Mouse (Mus musculus) brain, embryonic 18.5 days (tissue): Measurements from ENCODE around the gene Mul1.
"Not testable (repeated sequence)": the region's sequence is repeated elsewhere in the genome, so short reads cannot be mapped to it uniquely, and the experiment has no call there.

Source experiments
- DNase-seq: peaks from one replicate; pipeline ENCODE4 v3.0.0-alpha.2; 2012; ENCODE audit warnings: low read depth, low spot score

Mul1 gene

DNA sequence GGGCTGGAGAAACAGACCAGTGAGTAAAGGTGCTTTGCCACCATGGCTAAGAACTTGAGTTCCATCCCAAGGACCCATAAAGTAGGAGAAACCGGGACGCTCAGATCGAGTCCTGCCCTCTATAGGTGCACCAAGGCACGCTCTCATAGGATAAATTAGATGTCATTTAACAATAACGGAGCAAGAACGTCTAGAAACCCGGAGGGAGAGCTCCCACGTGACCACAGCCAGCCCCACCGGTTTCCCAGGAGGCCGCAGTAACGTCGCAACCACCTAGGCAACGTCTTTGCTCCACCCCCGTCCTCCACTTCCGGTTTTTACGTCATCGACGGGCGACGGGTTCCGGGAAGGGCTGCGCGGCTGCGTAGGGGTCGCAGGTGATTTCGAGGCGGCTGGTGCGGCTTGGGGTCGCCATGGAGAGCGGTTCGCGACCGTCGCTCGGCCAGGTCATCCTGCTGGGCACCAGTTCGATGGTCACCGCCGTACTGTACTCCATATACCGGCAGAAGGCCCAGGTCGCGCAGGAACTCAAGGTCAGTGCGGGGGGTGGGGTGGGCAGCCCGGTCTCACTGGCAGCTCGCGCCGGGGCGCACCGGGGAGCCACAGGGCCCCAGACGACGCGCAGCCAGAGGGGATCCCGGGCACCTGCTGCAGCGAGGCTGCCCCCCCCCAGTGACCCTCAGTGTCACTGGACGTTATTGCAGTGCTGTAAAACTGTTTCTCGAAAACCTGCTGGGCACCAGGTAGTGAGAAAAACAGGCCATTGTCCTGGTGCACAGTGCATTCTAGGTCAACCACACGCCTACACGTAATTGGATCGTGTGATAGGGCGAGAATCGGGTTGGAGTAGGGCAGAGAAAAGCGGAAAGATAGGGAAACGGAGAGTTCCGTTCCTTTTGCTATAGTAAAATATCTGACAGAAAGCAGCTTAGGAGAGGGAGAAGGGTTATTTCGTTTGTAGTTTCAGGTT is at the start of gene Mul1:
Mul1 (plus strand) TSS at position 325 of the 970 bp plus-strand sequence.
- DNase-seq: peak; percentile 91

DNA sequence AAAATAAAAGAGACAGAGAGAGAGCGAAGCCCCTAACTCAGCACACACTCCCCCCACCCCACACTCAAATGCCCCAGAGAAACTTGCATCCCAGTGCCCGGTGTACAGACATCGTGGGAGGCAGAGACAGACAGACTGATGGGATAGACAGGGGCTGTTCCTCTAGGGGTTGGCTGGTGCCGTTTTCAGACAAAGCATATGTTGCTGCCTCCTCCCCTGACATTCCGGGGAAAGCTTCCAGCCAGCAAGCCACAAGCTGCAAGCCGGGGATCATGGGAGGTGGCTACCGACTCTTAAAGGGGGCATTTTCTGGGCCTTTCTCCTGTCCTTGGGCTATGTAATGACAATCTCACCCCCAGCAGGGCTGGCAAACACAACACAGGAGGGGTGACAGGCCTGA is 40.8 kb upstream of the Mul1 start:
- DNase-seq: no peak

DNA sequence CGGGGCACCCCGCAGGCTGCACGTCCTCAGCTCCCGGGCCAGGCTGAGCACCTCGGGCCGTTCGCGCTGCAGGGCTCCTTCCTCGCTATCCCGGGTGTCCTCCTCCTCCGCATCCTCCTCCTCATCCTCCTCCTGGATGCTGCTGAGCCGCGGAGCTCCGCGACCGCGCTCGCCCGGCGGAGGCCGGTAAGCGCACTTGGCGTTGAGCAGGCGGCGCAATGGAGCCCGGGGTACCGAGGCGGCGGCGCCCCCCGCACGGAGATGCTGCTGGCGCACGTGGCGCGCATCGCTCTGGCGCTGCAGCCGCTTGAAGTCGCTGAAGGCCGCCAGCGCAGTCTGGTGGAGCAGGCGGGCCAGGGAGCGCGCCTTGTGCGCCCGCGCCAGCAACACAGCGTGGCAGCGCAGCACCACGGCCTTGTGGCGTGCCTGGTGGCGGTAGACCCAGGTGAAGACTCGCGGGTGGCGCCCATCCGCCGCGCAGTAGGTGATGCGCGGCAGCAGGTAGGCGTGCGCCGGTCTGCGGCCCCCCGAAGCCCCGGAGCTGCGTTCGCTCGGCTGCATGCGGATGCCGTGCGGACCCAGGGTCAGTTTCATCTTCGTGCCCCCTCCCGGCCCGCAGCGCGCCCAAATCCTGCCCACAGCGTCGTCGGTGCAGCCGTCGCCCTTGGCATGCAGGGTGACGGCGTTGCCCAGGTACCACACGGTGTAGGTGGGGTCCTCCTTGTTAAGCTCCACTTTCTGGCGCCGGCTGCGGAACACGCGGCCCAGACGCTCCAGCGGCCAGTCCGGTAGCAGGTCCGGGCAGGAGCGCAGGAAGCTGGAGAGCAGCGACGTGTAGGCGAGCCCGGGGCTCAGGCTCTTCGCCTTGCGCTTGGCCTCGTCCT is 39.1 kb upstream of the Mul1 start:
- no peak for DNase-seq

DNA sequence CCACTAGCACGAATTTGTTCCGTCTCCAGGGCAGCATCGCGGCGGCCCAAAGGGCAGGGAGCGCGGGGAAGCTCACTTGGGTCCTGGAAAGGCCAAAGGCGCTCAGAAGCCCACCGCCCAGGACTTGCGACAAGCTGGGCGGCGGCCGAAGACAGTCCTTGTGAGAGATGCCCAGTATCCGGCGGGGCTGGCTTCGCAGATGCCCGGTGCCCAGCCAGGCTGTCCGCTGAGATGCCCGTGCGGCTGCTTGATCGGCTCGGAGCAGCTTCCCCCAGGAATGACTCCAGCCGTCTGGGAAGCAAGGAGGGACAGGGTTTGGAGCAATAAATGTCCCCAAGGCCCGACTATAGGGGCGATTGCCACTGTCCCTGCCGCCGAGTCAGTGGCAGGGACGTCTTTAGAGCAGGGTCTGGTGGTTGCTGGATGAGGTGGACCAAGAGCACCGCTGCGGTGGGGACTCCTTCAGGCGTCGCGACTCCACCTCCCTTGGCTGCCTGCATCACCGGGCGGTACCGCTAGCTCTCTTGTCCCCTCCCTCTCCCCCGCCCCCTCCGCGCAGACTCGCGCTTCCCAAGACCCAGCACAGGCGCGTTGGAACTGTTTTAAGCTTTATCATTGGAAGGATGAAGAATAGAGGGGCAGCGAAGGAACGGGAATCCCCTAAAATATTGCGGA is 38.4 kb upstream of the Mul1 start, which contains the start of gene Fam43b:
Fam43b (minus strand) TSS at position 558 of the 675 bp plus-strand sequence.
- DNase-seq: peak; percentile 73

DNA sequence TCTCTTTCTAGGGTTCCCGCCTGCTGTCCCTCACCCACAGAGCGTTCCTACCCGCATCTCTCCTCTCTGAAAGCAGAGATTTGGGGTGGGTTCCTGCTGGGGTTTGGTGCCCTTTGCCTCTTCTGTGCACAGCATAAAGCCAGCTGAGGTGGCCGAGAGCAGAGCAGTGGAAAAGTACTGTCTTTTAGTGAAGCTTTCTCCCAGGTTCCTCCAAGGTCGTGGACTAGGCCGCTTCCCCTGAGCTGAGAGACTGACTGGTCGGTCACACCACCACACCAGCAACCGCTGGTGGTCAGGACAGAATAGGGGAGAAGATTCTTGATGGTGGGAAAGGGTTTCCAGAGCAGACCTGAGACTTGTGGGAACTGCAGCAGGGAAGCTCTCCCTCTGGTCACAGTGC is 37.8 kb upstream of the Mul1 start:
- DNase-seq: no peak

DNA sequence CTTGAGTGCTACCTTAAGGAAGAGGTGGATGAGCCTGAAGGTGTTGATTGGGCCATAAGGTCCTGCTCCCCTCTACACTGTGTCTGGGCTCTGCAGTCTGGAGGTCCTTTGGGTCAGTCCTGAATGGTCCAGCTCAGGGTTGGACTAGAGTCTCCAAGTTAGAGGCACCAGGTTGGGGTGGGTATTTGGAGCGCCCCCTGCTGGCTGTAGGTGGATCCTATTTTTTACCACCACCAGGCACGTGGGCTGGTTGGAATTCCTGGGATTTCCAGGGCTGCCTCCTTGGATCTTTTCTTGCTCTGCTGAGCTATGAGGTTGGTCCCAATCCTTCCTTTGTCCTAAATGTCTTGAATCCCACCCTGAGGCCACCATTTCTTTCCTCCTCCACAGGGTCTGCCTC is 29.7 kb upstream of the Mul1 start:
- DNase-seq: no peak

DNA sequence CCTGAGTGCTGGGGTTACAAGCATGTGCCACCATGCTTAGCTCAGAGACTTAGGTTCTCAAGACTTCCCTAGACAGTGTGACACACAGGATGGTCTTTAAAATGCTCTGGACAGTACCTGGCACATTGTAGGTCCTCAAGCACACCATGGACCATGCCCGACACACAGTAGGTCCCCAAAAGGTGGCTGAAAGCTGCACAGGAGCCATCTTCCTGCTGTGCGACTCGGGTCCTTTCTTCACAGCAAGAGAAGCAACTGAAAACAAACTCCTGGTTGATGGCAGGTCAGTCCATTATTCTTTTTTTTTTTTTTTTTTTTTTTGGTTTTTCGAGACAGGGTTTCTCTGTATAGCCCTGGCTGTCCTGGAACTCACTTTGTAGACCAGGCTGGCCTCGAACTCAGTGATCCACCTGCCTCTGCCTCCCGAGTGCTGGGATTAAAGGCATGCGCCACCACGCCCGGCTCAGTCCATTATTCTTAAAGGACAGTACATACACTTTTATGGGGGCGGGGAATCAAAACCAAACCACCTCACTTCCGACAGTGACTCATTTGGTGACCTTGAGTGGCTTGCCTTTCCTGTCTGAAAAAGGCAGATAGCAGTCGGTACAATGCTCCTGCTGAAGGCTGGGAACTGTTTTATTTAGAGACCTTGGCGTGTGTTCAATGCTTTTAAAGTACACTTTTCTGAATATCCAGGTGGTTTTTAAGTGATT is 26.8 kb upstream of the Mul1 start:
- DNase-seq: no peak

DNA sequence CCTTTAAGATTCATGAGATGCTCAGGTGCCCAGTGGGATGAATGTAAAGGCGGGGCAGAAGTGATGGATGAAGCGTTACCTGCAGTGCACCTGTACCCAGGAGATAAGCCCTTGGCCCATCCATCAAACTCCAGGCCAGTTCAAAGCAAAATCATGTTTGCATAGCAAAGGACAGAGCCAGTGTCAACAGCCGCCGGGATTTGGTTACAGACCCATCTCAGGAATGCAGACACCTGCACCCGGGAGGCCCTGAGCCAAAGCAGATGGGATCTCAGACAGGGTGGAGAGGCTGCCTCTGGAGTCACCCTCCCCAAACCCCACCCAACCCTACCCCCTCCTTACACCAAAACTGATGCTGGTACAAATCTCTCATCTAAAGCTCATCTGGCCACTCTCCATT is 23.5 kb upstream of the Mul1 start:
- no peak for DNase-seq

DNA sequence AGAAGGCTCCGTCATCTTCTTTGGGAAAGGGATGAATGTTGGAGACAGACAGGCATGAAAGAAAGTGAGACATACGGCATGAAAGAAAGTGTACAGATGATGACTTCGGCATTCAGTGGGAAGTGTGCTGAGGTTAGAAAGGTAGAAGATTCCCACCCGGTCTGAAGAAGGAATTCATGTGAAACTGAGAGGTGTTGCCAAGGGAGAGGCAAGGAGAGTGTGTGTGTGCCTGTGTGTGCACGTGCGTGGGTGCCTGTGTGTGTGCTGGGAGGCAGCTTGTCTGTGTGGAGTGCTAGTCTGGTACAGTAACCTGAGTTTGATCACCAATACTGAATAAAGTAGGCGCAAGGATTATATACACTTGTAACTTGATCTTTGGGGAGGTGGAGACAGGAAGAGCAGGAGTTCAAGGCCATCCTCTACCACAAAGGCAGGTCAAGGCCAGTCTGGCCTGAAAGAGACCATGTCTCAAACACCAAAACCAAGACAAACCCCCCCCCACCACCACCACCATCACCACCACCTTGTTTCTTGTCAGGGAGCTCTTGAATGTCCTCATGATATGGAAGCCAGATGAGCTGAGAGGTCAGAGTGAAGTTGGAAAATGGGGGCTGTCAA is 22.9 kb upstream of the Mul1 start:
- DNase-seq: no peak

DNA sequence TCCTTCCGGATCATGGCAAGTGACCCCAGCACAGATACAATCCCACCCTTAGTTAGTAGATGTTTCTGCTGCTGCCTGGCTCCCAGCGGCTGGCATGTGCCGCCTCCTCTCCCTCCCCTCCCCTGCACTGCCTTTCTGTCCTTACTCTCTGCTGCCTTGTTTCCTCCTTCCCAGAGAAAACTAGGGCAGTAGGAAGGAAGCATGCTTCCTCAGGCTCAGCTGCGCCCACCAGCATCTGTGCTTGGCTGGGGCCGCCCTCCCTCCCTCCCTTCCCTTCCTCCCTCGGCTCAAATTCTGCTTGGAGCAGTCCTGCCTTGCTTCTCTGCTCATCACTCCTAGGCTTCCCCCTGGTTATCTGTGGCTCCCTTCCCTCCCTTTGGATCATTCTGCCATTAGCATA is 19.7 kb upstream of the Mul1 start:
- no peak for DNase-seq

DNA sequence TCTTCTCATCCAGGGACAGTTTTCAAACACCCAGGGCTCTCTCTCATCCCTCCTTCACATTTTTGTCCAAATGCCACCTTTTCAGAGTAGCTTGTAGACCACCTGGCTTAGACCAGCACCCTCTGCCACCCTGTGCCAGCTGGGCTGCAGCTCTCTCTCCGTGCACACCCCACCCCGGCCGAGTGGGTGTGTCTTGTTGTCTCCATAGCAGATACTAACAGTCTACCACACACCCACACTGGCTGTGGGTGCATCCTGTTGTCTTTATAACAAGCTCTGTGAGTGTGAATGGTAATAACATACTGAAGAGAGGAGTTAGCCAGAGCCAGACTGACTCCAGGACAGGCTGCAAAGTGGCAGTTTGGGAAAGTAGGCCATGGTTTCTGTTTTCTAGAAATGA is 18.5 kb upstream of the Mul1 start:
- DNase-seq: no peak

DNA sequence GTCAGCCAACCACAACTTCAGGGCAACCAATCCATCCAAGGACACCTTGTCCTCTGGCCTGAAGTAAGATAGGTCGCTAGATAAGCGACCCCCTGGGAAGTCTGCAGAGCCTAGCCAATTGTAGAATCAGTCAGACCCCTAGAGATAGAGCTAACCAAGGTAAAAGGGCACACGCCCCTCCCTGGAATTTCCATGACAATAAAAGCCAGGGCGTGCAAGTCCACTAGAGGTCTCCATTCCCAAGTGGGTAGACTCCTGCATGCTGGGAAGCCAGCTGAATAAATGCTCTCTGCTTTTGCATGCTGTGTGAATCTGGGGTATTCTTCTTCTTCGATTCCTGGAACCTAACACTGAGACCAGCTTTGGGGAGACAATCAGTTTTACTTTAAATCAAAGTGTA is 18.1 kb upstream of the Mul1 start:
- DNase-seq: no peak

DNA sequence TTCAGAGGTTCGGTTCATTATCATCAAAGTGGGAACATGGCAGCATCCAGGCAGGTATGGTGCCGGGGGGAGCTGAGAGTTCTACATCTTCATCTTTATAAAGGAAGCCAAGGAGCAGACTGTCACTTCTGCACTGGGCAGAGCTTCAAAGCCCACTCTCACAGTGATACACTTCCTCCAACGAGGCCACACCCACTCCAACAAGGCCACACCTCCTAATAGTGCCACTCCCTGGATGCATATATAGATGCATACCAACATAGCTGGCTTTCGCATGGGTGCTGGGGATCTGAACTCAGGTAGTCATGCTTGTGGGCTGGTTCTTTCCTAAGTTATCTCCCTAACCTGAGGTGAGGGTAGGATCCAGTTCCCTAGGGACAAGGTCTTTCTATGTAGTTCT is 16.6 kb upstream of the Mul1 start:
- DNase-seq: no peak

DNA sequence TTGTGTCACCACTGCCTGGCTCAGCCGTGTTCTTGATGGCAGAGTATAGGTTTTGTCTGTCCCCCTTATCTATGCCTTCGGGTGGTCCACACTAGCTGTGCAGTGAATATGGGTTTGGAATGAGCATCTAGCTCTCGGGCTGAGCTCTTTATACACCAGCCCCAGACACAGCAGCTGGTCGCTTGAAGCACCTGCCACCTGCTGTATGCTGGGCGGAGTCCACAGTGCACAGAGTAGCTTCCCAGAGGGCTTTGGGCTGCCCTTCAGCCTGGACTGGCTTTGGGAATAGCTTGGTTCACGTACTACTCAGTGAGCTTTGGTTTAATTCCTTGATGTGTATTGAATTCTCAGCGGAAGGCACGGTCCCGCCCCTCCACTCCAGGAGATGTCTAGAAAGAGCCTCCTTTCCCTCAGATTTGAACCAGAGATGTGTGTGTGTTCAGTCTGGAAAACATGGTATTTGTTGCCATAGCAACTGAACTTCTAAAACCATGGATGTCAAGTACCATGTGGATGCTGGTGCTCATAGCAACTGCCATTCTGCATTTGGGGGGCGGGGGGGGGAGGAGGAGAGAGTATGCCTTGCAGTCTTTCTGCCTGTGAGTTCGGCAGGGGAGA is 16.0 kb upstream of the Mul1 start:
- DNase-seq: peak; percentile 64

DNA sequence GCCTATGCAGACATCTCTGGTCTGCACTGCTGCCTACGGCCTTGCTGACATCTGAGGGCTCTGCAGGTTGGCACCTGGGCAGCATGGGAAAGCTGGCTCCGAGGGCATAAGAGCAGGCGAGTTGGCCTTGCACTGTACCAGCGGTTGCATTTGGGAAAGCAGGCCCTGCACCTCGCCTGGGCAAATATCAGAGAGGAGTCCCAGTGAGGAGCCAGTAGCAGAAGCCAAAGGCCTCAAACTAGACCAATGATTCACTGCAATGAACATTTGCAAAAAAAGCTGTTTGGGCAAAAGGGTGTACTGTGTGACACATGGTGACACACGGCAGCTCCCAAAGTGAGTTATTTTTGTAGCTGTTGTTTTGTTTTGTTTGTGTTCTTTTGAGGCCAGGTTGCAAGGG is 9.4 kb upstream of the Mul1 start:
- DNase-seq: no peak

DNA sequence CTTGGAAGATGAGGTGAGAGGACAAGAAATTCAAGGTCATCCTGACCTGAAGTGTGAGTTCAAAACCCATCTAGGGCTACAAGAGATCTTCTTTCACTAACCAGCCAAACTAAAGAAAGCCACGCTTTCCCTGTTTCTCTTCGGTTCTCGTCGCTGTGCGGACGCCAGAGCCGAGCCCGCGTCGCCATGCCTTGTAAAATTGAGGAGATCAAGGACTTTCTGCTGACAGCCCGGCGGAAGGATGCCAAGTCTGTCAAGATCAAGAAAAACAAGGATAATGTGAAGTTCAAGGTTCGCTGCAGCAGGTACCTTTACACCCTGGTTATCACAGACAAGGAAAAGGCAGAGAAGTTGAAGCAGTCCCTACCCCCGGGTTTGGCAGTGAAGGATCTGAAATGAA is 8.9 kb upstream of the Mul1 start:
- DNase-seq: not testable (repeated sequence)

DNA sequence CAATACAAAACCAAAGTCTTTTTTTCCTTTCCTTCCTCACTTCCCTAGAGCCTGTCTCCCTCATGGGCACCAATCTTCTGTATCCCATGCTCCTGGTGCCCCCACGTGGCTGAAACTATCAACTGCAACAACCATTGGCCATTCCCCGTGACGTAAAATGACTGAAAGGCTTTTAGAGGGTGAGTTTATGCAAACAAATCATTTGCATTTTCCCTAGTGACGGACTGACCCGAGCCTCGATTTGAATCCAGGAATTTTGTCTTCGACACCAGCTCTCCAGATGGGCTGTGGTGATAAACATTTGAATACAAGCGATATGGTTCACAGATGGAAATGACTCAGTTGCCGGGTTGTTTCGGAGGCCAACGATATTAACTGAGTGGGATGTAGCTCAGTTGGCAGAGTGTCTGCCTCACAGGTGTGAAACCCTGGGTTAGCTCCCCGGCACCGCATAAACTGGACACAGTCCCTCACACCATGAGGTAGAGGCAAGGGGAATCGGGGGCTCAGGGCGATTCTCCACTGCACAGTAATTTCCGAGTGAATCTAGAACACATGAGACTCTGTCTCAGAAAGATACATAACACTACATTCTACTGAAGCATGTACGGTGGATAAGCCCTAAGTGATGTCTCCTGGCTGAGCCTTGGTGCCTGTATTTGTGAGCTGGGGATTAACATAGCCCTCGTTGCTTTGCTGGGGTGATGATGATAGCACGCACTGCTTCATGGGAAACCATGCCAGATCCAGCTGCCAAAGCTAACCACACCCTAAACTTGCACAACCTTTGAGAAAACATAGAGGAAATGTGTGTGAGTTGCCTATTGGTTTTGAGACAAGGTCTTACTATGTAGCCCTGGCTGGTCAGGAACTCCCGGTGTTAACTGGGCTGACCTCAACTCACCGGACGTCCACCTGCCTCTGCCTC is 7.4 kb upstream of the Mul1 start:
- peak; percentile 63 for DNase-seq

DNA sequence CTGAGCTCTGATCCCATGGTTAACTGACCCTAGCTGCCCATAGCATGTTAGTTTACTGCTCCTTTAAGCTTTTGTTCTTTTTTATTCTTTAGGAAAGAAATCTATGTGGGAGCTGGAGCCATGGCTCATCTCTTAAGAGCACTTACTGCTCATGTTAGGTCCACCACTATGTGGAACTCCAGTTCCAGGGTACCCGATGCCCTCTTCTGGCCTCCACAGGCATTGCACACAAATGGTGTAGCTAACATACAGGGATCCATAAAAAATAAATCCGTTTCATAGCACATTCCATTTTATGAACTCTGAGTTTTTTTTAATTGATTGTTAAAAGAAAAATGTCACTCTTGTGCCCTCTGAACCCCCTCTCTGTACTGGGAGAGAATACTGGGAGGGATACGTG is 4.7 kb upstream of the Mul1 start:
- no peak for DNase-seq

DNA sequence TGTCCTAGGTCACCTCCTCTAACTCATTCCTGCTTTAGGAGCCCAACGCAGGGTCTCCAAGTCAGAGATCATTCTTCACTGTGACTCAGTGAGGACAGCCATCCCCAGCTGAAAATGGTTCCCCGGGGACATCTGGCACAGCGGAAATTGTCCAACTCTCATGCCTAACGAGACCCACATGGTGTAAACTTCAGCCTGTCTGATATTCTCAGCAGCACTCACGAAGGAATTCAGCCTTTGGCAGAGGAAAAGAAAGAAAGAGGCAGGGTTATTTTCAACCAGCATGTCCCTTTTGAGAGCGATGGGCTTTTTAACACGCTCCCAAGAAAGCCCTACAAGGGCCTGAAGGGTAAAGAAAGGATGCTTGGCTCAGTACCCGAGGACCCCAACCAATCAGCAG is 3.1 kb upstream of the Mul1 start:
- DNase-seq: no peak
